Mouse (Mus musculus): ENCODE data around the gene Gfpt2. TPM values are rescaled to one million over a fixed set of nuclear protein-coding genes. Genes with fewer than 3 reads are reported as not detected.

Gene Gfpt2
- polyA plus RNA-seq, 1 experiment: 0.52 TPM

- Histone ChIP-seq H3K79me2 (ENCODE audit: control insufficient read depth, insufficient read depth) (no peaks in the 10 kb centered on the region), H3K36me3 (ENCODE audit: control insufficient read depth, insufficient read depth) (no peaks in the 10 kb centered on the region), H3K27me3 (ENCODE audit: control insufficient read depth, insufficient read depth, insufficient read length) (peaks cover 2% of the 10 kb centered on the region), H3ac (ENCODE audit: control insufficient read depth, insufficient read length) (no peak overlapping the region), H3K4me2 (ENCODE audit: low read depth) (no peak overlapping the region), H3K4me3 (no peak overlapping the region)
- no peak for TF ChIP-seq E2F4 (IDR thresholded peaks at IDR 0.05; ENCODE audit: insufficient read depth)
Measured at GRCm38 (mm10) chr11:49821546-49821945, 27.6 kb downstream of the Gfpt2 start.

DNA sequence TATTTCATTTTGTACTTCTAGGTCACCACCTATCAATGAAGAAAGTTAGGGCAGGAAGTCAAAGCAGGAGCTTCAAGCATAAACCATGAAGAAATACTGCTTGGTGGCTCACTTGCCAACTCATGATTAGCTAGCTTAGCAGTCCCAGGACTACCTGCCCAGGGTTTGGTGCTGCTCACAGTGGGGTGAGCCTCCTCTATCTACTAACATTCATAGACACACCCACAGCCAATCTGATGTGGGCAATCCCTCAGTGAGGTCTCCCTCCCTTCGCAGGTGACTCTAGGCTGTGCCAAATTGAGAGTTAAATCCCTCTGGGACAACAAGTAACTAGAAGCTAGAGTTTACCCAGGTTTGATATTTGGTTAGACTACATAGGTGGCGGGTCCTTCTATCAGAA, 28.4 kb downstream of the Gfpt2 start:
- Histone ChIP-seq H3K4me3 (no peak overlapping the region), H3K4me2 (ENCODE audit: low read depth) (no peak overlapping the region), H3K79me2 (ENCODE audit: control insufficient read depth, insufficient read depth) (no peaks in the 10 kb centered on the region), H3K27me3 (ENCODE audit: control insufficient read depth, insufficient read depth, insufficient read length) (peaks cover 5% of the 10 kb centered on the region), H3K36me3 (ENCODE audit: control insufficient read depth, insufficient read depth) (no peaks in the 10 kb centered on the region), H3ac (ENCODE audit: control insufficient read depth, insufficient read length) (no peak overlapping the region)
- no peak for TF ChIP-seq MAX (IDR thresholded peaks at IDR 0.05; ENCODE audit: low read depth)
- no peak for TF ChIP-seq CEBPB (IDR thresholded peaks at IDR 0.05; ENCODE audit: insufficient read depth, poor library complexity, severe bottlenecking)
- TF ChIP-seq MYOD1 (IDR thresholded peaks at IDR 0.05; ENCODE audit: control insufficient read depth in 1 of 3, insufficient read length in 2 of 3, low read depth in 2 of 3): no peak
- TF ChIP-seq MYOG (IDR thresholded peaks at IDR 0.05; ENCODE audit: control insufficient read depth in 1 of 3, insufficient read depth in 1 of 3, insufficient read length in 2 of 3, low read depth in 2 of 3): no peak
- no peak for TF ChIP-seq POLR2AphosphoS2 (IDR thresholded peaks at IDR 0.05; ENCODE audit: insufficient read length, low read depth)
- no peak for TF ChIP-seq POLR2A (IDR thresholded peaks at IDR 0.05; ENCODE audit: insufficient read length, low read depth)
- TF ChIP-seq E2F4 (IDR thresholded peaks at IDR 0.05; ENCODE audit: insufficient read depth): no peak

GRCm38 (mm10) chr11:49824896-49825295, 30.9 kb downstream of the Gfpt2 start:
- Histone ChIP-seq H3K36me3 (ENCODE audit: control insufficient read depth, insufficient read depth) (no peaks in the 10 kb centered on the region), H3K4me3 (no peak overlapping the region), H3K79me2 (ENCODE audit: control insufficient read depth, insufficient read depth) (no peaks in the 10 kb centered on the region), H3ac (ENCODE audit: control insufficient read depth, insufficient read length) (no peak overlapping the region), H3K4me2 (ENCODE audit: low read depth) (no peak overlapping the region), H3K27me3 (ENCODE audit: control insufficient read depth, insufficient read depth, insufficient read length) (peaks cover 15% of the 10 kb centered on the region)
- TF ChIP-seq SRF (IDR thresholded peaks at IDR 0.05; ENCODE audit: control insufficient read depth, insufficient read length, low read depth): no peak

DNA sequence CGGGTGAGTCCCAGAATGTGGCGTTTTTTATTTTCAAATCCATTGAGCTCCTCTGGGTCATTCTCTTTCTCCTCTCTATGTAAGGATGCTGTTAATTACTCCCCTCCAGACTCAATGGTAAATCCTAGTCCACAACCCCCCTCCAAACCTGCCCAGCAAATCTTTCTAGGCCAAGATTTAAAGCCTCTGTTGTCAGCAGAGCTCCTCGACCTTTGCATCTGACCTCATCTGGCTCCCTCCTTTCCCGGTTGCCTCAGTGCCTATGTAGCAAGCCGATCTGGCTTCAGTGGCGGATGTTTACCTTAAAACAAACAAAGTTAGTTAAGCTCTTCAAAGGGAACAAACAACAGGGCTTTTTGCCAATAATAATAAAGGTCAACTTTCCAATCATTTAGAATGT, 33.3 kb downstream of the Gfpt2 start:
- Histone ChIP-seq H3K4me3 (no peak overlapping the region), H3K36me3 (ENCODE audit: control insufficient read depth, insufficient read depth) (no peaks in the 10 kb centered on the region), H3K27me3 (ENCODE audit: control insufficient read depth, insufficient read depth, insufficient read length) (peaks cover 16% of the 10 kb centered on the region), H3ac (ENCODE audit: control insufficient read depth, insufficient read length) (no peak overlapping the region), H3K4me2 (ENCODE audit: low read depth) (no peak overlapping the region), H3K79me2 (ENCODE audit: control insufficient read depth, insufficient read depth) (no peaks in the 10 kb centered on the region)
- no peak for TF ChIP-seq REST (IDR thresholded peaks at IDR 0.05; ENCODE audit: insufficient read depth, insufficient read length)
- TF ChIP-seq POLR2A (IDR thresholded peaks at IDR 0.05; ENCODE audit: insufficient read length, low read depth): no peak

GRCm38 (mm10) chr11:49829176-49829745, 35.3 kb downstream of the Gfpt2 start:
- Histone ChIP-seq H3K79me2 (ENCODE audit: control insufficient read depth, insufficient read depth) (no peaks in the 10 kb centered on the region), H3K36me3 (ENCODE audit: control insufficient read depth, insufficient read depth) (no peaks in the 10 kb centered on the region), H3K27me3 (ENCODE audit: control insufficient read depth, insufficient read depth, insufficient read length) (peaks cover 16% of the 10 kb centered on the region), H3K4me2 (ENCODE audit: low read depth) (no peak overlapping the region), H3K4me3 (no peak overlapping the region), H3ac (ENCODE audit: control insufficient read depth, insufficient read length) (no peak overlapping the region)
- TF ChIP-seq POLR2A (IDR thresholded peaks at IDR 0.05; ENCODE audit: insufficient read length, low read depth): no peak
- TF ChIP-seq E2F4 (IDR thresholded peaks at IDR 0.05; ENCODE audit: insufficient read depth): no peak
- TF ChIP-seq MYOD1 (IDR thresholded peaks at IDR 0.05; ENCODE audit: control insufficient read depth in 1 of 3, insufficient read length in 2 of 3, low read depth in 2 of 3): no peak
- TF ChIP-seq TCF12 (IDR thresholded peaks at IDR 0.05; ENCODE audit: insufficient read depth, poor library complexity, severe bottlenecking): no peak
- TF ChIP-seq SRF (IDR thresholded peaks at IDR 0.05; ENCODE audit: control insufficient read depth, insufficient read length, low read depth): no peak
- TF ChIP-seq USF1 (IDR thresholded peaks at IDR 0.05; ENCODE audit: low read depth): no peak
- TF ChIP-seq MAX (IDR thresholded peaks at IDR 0.05; ENCODE audit: low read depth): no peak
- TF ChIP-seq MYOG (IDR thresholded peaks at IDR 0.05; ENCODE audit: control insufficient read depth in 1 of 3, insufficient read depth in 1 of 3, insufficient read length in 2 of 3, low read depth in 2 of 3): no peak
- no peak for TF ChIP-seq TCF3 (IDR thresholded peaks at IDR 0.05; ENCODE audit: insufficient read length, low read depth)

DNA sequence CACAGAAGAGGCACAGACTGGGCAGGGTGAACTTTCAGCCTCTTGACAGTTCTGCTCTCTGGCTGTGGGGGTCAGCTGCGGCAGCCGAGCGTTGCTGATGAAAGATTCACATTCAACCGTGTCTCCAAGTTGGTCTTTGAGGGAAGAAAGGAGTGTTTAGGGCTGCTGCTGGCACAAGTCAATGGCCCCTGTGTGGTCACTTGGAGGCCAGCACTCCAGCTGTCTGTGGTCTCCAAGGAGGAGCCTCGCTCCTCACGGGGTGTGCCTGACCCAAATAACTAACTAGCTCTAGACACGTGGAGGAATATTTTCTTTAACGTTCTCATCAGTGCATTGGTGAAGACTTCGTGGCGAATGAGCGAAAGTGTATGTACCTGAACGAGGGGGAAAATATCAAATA, 38.0 kb downstream of the Gfpt2 start:
- Histone ChIP-seq H3ac (ENCODE audit: control insufficient read depth, insufficient read length) (no peak overlapping the region), H3K79me2 (ENCODE audit: control insufficient read depth, insufficient read depth) (no peaks in the 10 kb centered on the region), H3K4me2 (ENCODE audit: low read depth) (peak overlapping the region; percentile 13), H3K36me3 (ENCODE audit: control insufficient read depth, insufficient read depth) (no peaks in the 10 kb centered on the region), H3K4me3 (no peak overlapping the region), H3K27me3 (ENCODE audit: control insufficient read depth, insufficient read depth, insufficient read length) (peaks cover 11% of the 10 kb centered on the region)
- TF ChIP-seq CEBPB (IDR thresholded peaks at IDR 0.05; ENCODE audit: insufficient read depth, poor library complexity, severe bottlenecking) (no peak), MYOG (IDR thresholded peaks at IDR 0.05; ENCODE audit: control insufficient read depth in 1 of 3, insufficient read depth in 1 of 3, insufficient read length in 2 of 3, low read depth in 2 of 3) (peak; percentile 17 to 82 (median 47)), MYOD1 (IDR thresholded peaks at IDR 0.05; ENCODE audit: control insufficient read depth in 1 of 3, insufficient read length in 2 of 3, low read depth in 2 of 3) (peak in 2 of 3 experiments; percentile 52 to 55)
